Mouse (Mus musculus) cortical plate, adult 2 months (tissue): ENCODE results near the gene Tgoln1.

Source experiments
- CTCF ChIP-seq: fragments of 200-500 bp; IDR thresholded peaks from 2 replicates; pipeline ENCODE4 v1.5.1; 2011; ENCODE audit warnings: mild to moderate bottlenecking, control low read depth, low read length; ENCODE audit not compliant: insufficient read depth; ENCODE audit errors: extremely low read depth
- POLR2A ChIP-seq: fragments of 200-500 bp; IDR thresholded peaks from 2 replicates; pipeline ENCODE4 v1.6.1; 2011; ENCODE audit warnings: mild to moderate bottlenecking, low read length, control low read depth; ENCODE audit not compliant: insufficient read depth; ENCODE audit errors: extremely low read depth

GRCm38 (mm10) chr6:72656053-72656442 lies 39.2 kb upstream of the Tgoln1 start:
- TF ChIP-seq POLR2A: no peak
- TF ChIP-seq CTCF: no peak
